In the genomic region with DNA sequence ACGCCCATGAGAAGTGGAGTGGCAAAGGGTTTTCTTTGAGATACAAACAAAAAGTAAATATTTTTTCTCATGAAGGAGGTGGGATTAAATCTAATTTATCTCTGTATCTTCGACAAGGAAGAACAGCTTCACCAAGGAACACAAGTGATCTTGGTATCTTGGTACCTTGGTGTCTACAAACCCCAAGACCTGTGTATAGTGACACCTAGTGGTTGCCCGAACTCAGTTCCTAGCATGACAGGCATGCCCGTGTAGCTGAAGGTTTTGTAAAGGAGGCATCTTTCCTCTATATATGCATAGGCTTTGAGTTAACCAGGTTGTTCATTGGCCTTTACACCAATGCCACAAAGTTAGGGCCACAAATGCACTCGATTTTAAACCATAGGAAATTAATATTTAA, we compare ENCODE assay signal across 9 mouse cellular contexts. TPM values are rescaled to one million over a fixed set of nuclear protein-coding genes. Genes with fewer than 3 reads are reported as not detected.
A peak's percentile ranks its signal among the peaks of the same experiment; 100 is the strongest.
DNase-seq lines count a peak whose midpoint lies in the region; ATAC-seq and TF ChIP-seq lines count a peak whose summit lies in the region.
"Had no signal": no experiment of that assay in that cellular context is flagged by ENCODE, and none has a peak within 500 bp of the region (broad histone marks: within the 10 kb centered on the region; RNA-seq: fewer than 3 reads in every experiment).

No protein-coding gene starts in this region.

- intact Hi-C loops in left cerebral cortex, postnatal 14 days (cut with DNase I) = no loop called here

- 32% methylated on average over 5 of the region's 5 CpGs for WGBS in forebrain, embryonic 11.5 days
- 32% methylated on average over 5 of the region's 5 CpGs for WGBS in midbrain, embryonic 14.5 days
- WGBS in thymus, adult 2 months = 19% methylated on average over 5 of the region's 5 CpGs

- peak; percentile 80 for ATAC-seq in forebrain, embryonic 11.5 days (replicated peaks; ENCODE audit: low FRiP score)
- no peak for ATAC-seq in midbrain, embryonic 14.5 days (ENCODE audit: low FRiP score, low TSS enrichment)

- H3K9ac ChIP-seq in forebrain, embryonic 11.5 days (ENCODE audit: low read length) = no peak overlapping the region
- H3K9ac ChIP-seq in midbrain, embryonic 14.5 days (replicated peaks; ENCODE audit: low read length) = no peak overlapping the region
- H3K9ac ChIP-seq: neural tube, embryonic 12.5 days had no signal

- no peak for TF ChIP-seq POLR2A in thymus, adult 2 months (IDR thresholded peaks at IDR 0.05; ENCODE audit: control insufficient read depth, extremely low read depth, insufficient read depth, low read length, poor library complexity)

- H3K4me2 ChIP-seq in forebrain, embryonic 11.5 days (ENCODE audit: low read depth, low read length, severe bottlenecking) = no peak overlapping the region
- no peak overlapping the region for H3K4me2 ChIP-seq in midbrain, embryonic 14.5 days (ENCODE audit: low read length)
- H3K4me2 ChIP-seq: neural tube, embryonic 12.5 days had no signal

- no peak for TF ChIP-seq CTCF in thymus, adult 2 months (IDR thresholded peaks at IDR 0.05; ENCODE audit: borderline replicate concordance, control insufficient read depth, extremely low read depth, insufficient read depth, low read length, poor library complexity)

- no peaks in the 10 kb centered on the region for H3K4me1 ChIP-seq in forebrain, embryonic 11.5 days (replicated peaks; ENCODE audit: control insufficient read depth, insufficient read depth, low read length)
- H3K4me1 ChIP-seq in midbrain, embryonic 14.5 days (ENCODE audit: control insufficient read depth, insufficient read depth, low read length) = no peaks in the 10 kb centered on the region
- no peaks in the 10 kb centered on the region for H3K4me1 ChIP-seq in thymus, adult 2 months (replicated peaks; ENCODE audit: control insufficient read depth, insufficient read depth, low read length)
- H3K4me1 ChIP-seq: neural tube, embryonic 12.5 days had no signal

- no peaks in the 10 kb centered on the region for H3K9me3 ChIP-seq in forebrain, embryonic 11.5 days (ENCODE audit: control insufficient read depth, low read length)
- no peaks in the 10 kb centered on the region for H3K9me3 ChIP-seq in midbrain, embryonic 14.5 days (ENCODE audit: control insufficient read depth, low read length)
- H3K9me3 ChIP-seq: neural tube, embryonic 12.5 days had no signal

- peak; percentile 20 for DNase-seq in urinary bladder, adult 18-20 months (ENCODE audit: low spot score in 2 of 2)
- no peak for DNase-seq in urinary bladder, postnatal 10 days (ENCODE audit: low spot score)
- DNase-seq in c-Kit-negative CD71-positive TER-119-positive erythroid progenitor cells, embryonic 14.5 days (ENCODE audit: low read depth, low spot score) = peak; percentile 16
- peak; percentile 64 for DNase-seq in forebrain, embryonic 11.5 days (ENCODE audit: low spot score)
- peak; percentile 25 for DNase-seq in kidney, adult 11 months
- DNase-seq in left cerebral cortex, postnatal 14 days (ENCODE audit: low spot score in 2 of 2) = peak; percentile 62 to 75
- peak; percentile 83 for DNase-seq in midbrain, embryonic 14.5 days
- peak; percentile 63 for DNase-seq in thymus, adult 2 months

- H3K27ac ChIP-seq in forebrain, embryonic 11.5 days (ENCODE audit: low read depth, low read length) = no peak overlapping the region
- H3K27ac ChIP-seq in midbrain, embryonic 14.5 days (replicated peaks; ENCODE audit: low read depth, low read length) = no peak overlapping the region
- no peak overlapping the region for H3K27ac ChIP-seq in thymus, adult 2 months (ENCODE audit: control insufficient read depth, insufficient read depth, low read length)
- H3K27ac ChIP-seq: neural tube, embryonic 12.5 days had no signal

- no peaks in the 10 kb centered on the region for H3K36me3 ChIP-seq in forebrain, embryonic 11.5 days (ENCODE audit: control insufficient read depth, insufficient read depth, low read length)
- H3K36me3 ChIP-seq in midbrain, embryonic 14.5 days (ENCODE audit: control insufficient read depth, insufficient read depth, low read length) = no peaks in the 10 kb centered on the region
- H3K36me3 ChIP-seq in thymus, adult 2 months (ENCODE audit: control insufficient read depth, insufficient read depth, low read length) = no peaks in the 10 kb centered on the region
- H3K36me3 ChIP-seq: neural tube, embryonic 12.5 days had no signal

- H3K27me3 ChIP-seq in forebrain, embryonic 11.5 days (ENCODE audit: control insufficient read depth, insufficient read depth, low read length) = no peaks in the 10 kb centered on the region
- H3K27me3 ChIP-seq in midbrain, embryonic 14.5 days (ENCODE audit: control insufficient read depth, insufficient read depth, low read length) = no peaks in the 10 kb centered on the region
- H3K27me3 ChIP-seq in thymus, adult 2 months (ENCODE audit: control insufficient read depth, insufficient read depth, low read length) = no peaks in the 10 kb centered on the region
- H3K27me3 ChIP-seq: neural tube, embryonic 12.5 days had no signal

- H3K4me3 ChIP-seq in forebrain, embryonic 11.5 days (ENCODE audit: low read depth, low read length) = no peak overlapping the region
- H3K4me3 ChIP-seq in midbrain, embryonic 14.5 days (replicated peaks; ENCODE audit: low read depth, low read length) = no peak overlapping the region
- H3K4me3 ChIP-seq in thymus, adult 2 months (ENCODE audit: control insufficient read depth, insufficient read depth, low read length) = no peak overlapping the region
- H3K4me3 ChIP-seq: neural tube, embryonic 12.5 days had no signal

RNA-seq across cellular contexts. Expression of a gene that starts 36.8 kb away (rescaled TPM):
- 2.7 and 3.7 TPM in 2 replicates for polyA plus RNA-seq in forebrain, embryonic 11.5 days (2014; fragmentation: Nextera tagmentation; extraction: Ambion mirVana)
- total RNA-seq in left cerebral cortex, postnatal 14 days (2021) = 10 to 100 TPM; 51.7 to 62.8 TPM
- polyA plus RNA-seq in midbrain, embryonic 14.5 days (2014; fragmentation: Nextera tagmentation; extraction: Ambion mirVana) = 11.9 and 13.6 TPM in 2 replicates
- polyA plus RNA-seq in thymus, adult 2 months (2012; rRNA removed) = 12.2 and 19.2 TPM in 2 replicates
